Mouse (Mus musculus) intestine, embryonic 16.5 days (tissue): ENCODE measurements around the gene Cpb1. TPM values are rescaled to one million over a fixed set of nuclear protein-coding genes. Genes with fewer than 3 reads are reported as not detected.

Experiments
- ATAC-seq: fragments of 200-750 bp; cut with Nextera tagmentation; 2 replicates; pipeline ENCODE4 v1.8.0; 2017; ENCODE audit warnings: moderate TSS enrichment, moderate library complexity
- H3K27ac ChIP-seq: fragments of 300-500 bp; sonication (generic); 2 replicates; pipeline ENCODE4 v1.5.1; 2014; ENCODE audit warnings: mild to moderate bottlenecking, low read length
- H3K27me3 ChIP-seq: fragments of 300-500 bp; sonication (generic); replicated peaks from 2 replicates; pipeline ENCODE4 v1.6.1; 2014; ENCODE audit warnings: low read length, control low read depth, mixed read lengths; ENCODE audit not compliant: control insufficient read depth, insufficient read depth
- H3K36me3 ChIP-seq: fragments of 300-500 bp; sonication (generic); 2 replicates; pipeline ENCODE4 v1.6.1; 2014; ENCODE audit warnings: low read length, control low read depth; ENCODE audit not compliant: control insufficient read depth, insufficient read depth
- H3K4me1 ChIP-seq: fragments of 300-500 bp; sonication (generic); 2 replicates; pipeline ENCODE4 v1.6.1; 2014; ENCODE audit warnings: low read length, control low read depth, mixed read lengths; ENCODE audit not compliant: control insufficient read depth, insufficient read depth
- H3K4me2 ChIP-seq: fragments of 300-500 bp; sonication (generic); 2 replicates; pipeline ENCODE4 v1.6.1; 2014; ENCODE audit warnings: low read depth, low read length, control low read depth
- H3K4me3 ChIP-seq: fragments of 300-500 bp; sonication (generic); 2 replicates; pipeline ENCODE4 v1.5.1; 2014; ENCODE audit warnings: mild to moderate bottlenecking, low read length
- H3K9ac ChIP-seq: fragments of 300-500 bp; sonication (generic); 2 replicates; pipeline ENCODE4 v1.6.1; 2014; ENCODE audit warnings: low read depth, low read length
- H3K9me3 ChIP-seq: fragments of 300-500 bp; sonication (generic); 2 replicates; pipeline ENCODE4 v1.6.1; 2016; ENCODE audit warnings: low read length, control low read depth; ENCODE audit not compliant: control insufficient read depth
- WGBS: fragments of 180-500 bp; shearing (Covaris S2); extraction: QIAGEN DNeasy Blood & Tissue Kit; methylation state at CpG from one replicate; pipeline ENCODE4 v1.1.7; 2014; 5-methylcytosine and 5-hydroxymethylcytosine counted together
- microRNA-seq: library from miRNA; unstranded; fragments of <30 nt; microRNA quantifications from one replicate; pipeline ENCODE4, GENCODE M21; 2016
- polyA plus RNA-seq: library from polyadenylated mRNA; unstranded; fragments of >200 nt; fragmentation: Nextera tagmentation; extraction: Ambion mirVana; gene quantifications from 2 replicates; pipeline ENCODE4 v1.2.1, GENCODE M21; 2015

Cpb1 gene
- polyA plus RNA-seq, 1 experiment from 2014 or later = 90.1 TPM

DNA sequence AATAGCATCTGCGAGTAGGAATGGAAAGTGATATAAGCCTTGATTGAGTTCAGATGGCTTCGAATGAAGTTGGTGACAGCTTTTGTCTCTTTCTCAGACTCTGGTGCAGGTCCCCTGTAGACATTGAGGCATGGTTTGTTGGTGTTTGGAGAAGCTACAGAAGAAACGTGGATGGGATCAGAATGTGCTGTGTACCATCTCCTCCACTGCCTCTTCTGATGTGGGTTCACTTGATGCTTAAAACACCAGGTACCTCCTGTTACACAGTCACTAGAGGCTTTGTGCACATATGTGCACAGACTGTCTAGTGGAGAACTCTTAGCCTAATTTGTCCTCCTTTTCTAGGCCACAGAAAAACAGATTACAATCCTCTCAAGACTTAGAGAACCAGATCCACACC lies 53.4 kb downstream of the Cpb1 start:
- H3K27me3 ChIP-seq = no peaks in the 10 kb centered on the region
- no peaks in the 10 kb centered on the region for H3K4me1 ChIP-seq
- no peaks in the 10 kb centered on the region for H3K9me3 ChIP-seq
- no peaks in the 10 kb centered on the region for H3K36me3 ChIP-seq
- ATAC-seq = no peak
- H3K4me3 ChIP-seq = no peak overlapping the region
- H3K4me2 ChIP-seq = no peak overlapping the region
- no peak overlapping the region for H3K27ac ChIP-seq
- WGBS = 85% methylated on average over 3 of the region's 3 CpGs
- H3K9ac ChIP-seq = no peak overlapping the region

DNA sequence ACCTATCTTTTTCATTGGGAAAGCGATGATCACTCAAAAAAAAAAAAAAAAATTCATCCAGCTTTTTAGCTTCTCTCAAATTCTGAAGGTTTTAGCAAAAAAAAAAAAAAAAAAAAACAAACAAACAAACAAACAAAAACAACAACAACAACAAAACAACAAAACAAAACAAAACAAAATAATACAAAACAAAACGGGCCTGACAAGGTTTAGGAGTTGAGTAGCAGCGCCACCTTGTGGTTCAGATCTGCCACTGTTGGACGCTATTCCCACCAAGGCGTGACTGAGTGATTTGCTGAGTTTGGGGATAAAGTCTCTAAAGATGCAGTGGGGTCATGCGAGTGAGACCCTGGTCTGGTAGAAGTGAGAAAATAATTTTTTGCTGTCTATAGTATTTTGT lies 76.7 kb downstream of the Cpb1 start:
- 29% methylated on average over 6 of the region's 6 CpGs for WGBS
- ATAC-seq = no peak
- no peaks in the 10 kb centered on the region for H3K9me3 ChIP-seq
- no peaks in the 10 kb centered on the region for H3K27me3 ChIP-seq
- H3K9ac ChIP-seq = no peak overlapping the region
- no peaks in the 10 kb centered on the region for H3K36me3 ChIP-seq
- no peak overlapping the region for H3K4me3 ChIP-seq
- no peak overlapping the region for H3K27ac ChIP-seq
- H3K4me1 ChIP-seq = no peaks in the 10 kb centered on the region
- H3K4me2 ChIP-seq = no peak overlapping the region

Small RNAs within 50 kb of the gene (microRNA-seq; reads per million reads assigned to microRNA genes)
- gene Mir7007 = not detected

Other genes starting within 250 kb of the Cpb1 start
- 9.7 and 9.8 TPM in 2 replicates for gene Hps3, start 240.4 kb downstream of the Cpb1 start, polyA plus RNA-seq
- gene Hltf, start 217.9 kb downstream of the Cpb1 start, polyA plus RNA-seq = 14.0 and 16.3 TPM in 2 replicates
- gene Gyg, start 120.4 kb downstream of the Cpb1 start, polyA plus RNA-seq = 47.6 and 51.3 TPM in 2 replicates
- 5.2 and 6.0 TPM in 2 replicates for gene Cpa3, start 33.6 kb downstream of the Cpb1 start, polyA plus RNA-seq
- gene Agtr1b, start 91.4 kb upstream of the Cpb1 start, polyA plus RNA-seq = 0.50 and 0.87 TPM in 2 replicates